Mouse (Mus musculus) heart, postnatal 14 days (tissue): ENCODE measurements at regions not wholly inside any gene's neighbourhood (a gene's known extent, or its start where the extent isn't known, plus 50 kb on each side); places are given as distances from the start of the nearest gene placed in this dataset.

ENCODE experiments used
- DNase-seq, 2 experiments: peaks; one replicate each; pipeline ENCODE4 v3.0.0; 2021 to 2022
- intact Hi-C: fragments of 180-260 bp; cut with DNase I; formaldehyde crosslinking; loops from one replicate; pipeline ENCODE4 v1.15.1; 2025

- intact Hi-C loops: no loop called here
- DNase-seq: no peak
Measured at GRCm38 (mm10) chr2:117801946-117802600, 309.6 kb upstream of the Thbs1 start.

- intact Hi-C loops: no loop called here
- no peak for DNase-seq
Measured at GRCm38 (mm10) chr2:117802686-117803085, 309.0 kb upstream of the Thbs1 start.

- intact Hi-C loops: no loop called here
- no peak for DNase-seq
Measured at GRCm38 (mm10) chr2:117804686-117805085, 307.0 kb upstream of the Thbs1 start.

GRCm38 (mm10) chr2:117807121-117807520, 304.6 kb upstream of the Thbs1 start:
- intact Hi-C loops: no loop called here
- DNase-seq: no peak

- no peak for DNase-seq
- intact Hi-C loops: no loop called here
Measured at GRCm38 (mm10) chr2:117811506-117811905, 300.2 kb upstream of the Thbs1 start.

- DNase-seq: no peak
- intact Hi-C loops: no loop called here
Measured at GRCm38 (mm10) chr2:117811931-117812330, 299.7 kb upstream of the Thbs1 start.

- no peak for DNase-seq
- intact Hi-C loops: no loop called here
Measured at GRCm38 (mm10) chr2:117819701-117820225, 291.9 kb upstream of the Thbs1 start.

GRCm38 (mm10) chr2:117820708-117821107, 291.0 kb upstream of the Thbs1 start:
- intact Hi-C loops: no loop called here

GRCm38 (mm10) chr2:117825088-117825487, 286.6 kb upstream of the Thbs1 start:
- intact Hi-C loops: no loop called here
- DNase-seq: no peak

More at GRCm38 (mm10) chr2:117820708-117821107, 291.0 kb upstream of the Thbs1 start:
- no peak for DNase-seq

- intact Hi-C loops: no loop called here
- DNase-seq: no peak
Measured at GRCm38 (mm10) chr2:117827278-117827677, 284.4 kb upstream of the Thbs1 start.

- intact Hi-C loops: no loop called here
- peak; percentile 21 to 25 for DNase-seq
Measured at GRCm38 (mm10) chr2:117838387-117838786, 273.3 kb upstream of the Thbs1 start.

- peak; percentile 60 to 69 for DNase-seq
- intact Hi-C loops: no loop called here
Measured at GRCm38 (mm10) chr2:117840406-117840805, 271.3 kb upstream of the Thbs1 start.

GRCm38 (mm10) chr2:117842309-117842986, 269.2 kb upstream of the Thbs1 start:
- intact Hi-C loops: no loop called here

GRCm38 (mm10) chr2:117852442-117852841, 259.2 kb upstream of the Thbs1 start:
- DNase-seq: no peak
- intact Hi-C loops: no loop called here

More at GRCm38 (mm10) chr2:117842309-117842986, 269.2 kb upstream of the Thbs1 start:
- no peak for DNase-seq

- no peak for DNase-seq
- intact Hi-C loops: no loop called here
Measured at GRCm38 (mm10) chr2:117862301-117862700, 249.4 kb upstream of the Thbs1 start.

GRCm38 (mm10) chr2:117865119-117865518, 246.6 kb upstream of the Thbs1 start:
- no peak for DNase-seq
- intact Hi-C loops: loop anchor here (5.0 kb wide), 1 partner anchor 73 kb away; no protein-coding TSS in a partner anchor

- DNase-seq: no peak
- intact Hi-C loops: loop anchor here (5.0 kb wide), 1 partner anchor 75 kb away; no protein-coding TSS in a partner anchor
Measured at GRCm38 (mm10) chr2:117866946-117867345, 244.7 kb upstream of the Thbs1 start.

- peak in 1 of 2 experiments; percentile 9 for DNase-seq
- intact Hi-C loops: loop anchor here (5.0 kb wide), 1 partner anchor 75 kb away; no protein-coding TSS in a partner anchor
Measured at GRCm38 (mm10) chr2:117867409-117867808, 244.3 kb upstream of the Thbs1 start.

- intact Hi-C loops: loop anchor here (5.0 kb wide), 1 partner anchor 77 kb away; no protein-coding TSS in a partner anchor
- DNase-seq: no peak
Measured at GRCm38 (mm10) chr2:117868857-117869256, 242.8 kb upstream of the Thbs1 start.

- intact Hi-C loops: no loop called here
- DNase-seq: no peak
Measured at GRCm38 (mm10) chr2:117871507-117872282, 240.0 kb upstream of the Thbs1 start.

GRCm38 (mm10) chr2:117877816-117878215, 233.9 kb upstream of the Thbs1 start:
- DNase-seq: no peak
- intact Hi-C loops: no loop called here
